Mouse (Mus musculus): ENCODE data around the gene Vmac.
A peak's percentile ranks its signal among the peaks of the same experiment; 100 is the strongest.

DNA sequence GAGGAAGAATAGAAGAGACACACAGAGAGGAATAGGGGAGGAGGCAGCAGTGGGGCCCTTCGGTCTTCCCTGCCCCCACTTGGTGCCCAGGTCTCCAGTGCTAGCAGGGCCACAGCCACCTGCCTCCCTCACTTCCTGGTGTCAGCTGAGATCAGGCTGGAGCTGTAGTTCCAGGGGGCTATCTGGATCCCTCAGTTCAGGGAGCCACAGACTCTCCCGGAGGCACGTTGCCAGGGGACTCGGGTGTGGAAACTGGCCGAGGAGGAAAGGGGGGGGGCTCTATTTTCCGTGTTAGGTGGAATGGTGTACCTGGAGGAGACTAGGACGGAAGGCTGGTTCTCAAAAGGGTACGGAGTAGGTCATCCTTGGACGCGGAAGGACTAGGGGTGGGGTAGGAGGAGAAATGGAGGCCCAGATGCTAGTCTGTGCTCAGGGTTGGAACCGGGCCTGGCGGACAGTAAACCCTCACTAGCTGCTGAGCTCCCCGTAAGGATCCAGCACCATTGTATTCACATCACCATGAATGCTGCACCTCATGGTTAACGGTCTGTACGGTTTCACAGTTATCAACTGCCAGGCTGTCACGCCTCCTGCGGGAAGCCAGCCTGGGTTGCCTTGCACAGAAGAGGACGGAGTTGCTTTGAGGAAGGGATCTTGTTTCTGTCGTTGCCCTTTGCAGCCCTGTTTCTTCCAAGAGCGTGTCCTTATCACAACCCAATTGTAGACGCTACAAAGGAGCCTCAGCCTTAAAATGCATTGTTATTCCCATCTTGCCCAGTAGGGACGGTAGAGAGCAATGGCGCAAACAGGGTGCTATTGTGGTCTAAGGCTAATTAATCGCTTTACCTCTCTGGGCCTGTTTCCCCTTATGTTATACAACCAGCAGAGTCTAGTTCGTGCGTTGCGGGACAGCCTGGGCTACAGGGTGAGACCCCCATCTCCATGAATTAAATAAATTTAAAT, 45.2 kb upstream of the Vmac start:
- TF ChIP-seq CTCF (IDR thresholded peaks at IDR 0.05; ENCODE audit: control insufficient read depth, insufficient read depth, insufficient read length) (peak; percentile 59), CEBPB (IDR thresholded peaks at IDR 0.05; ENCODE audit: low read depth) (no peak), MYOD1 (IDR thresholded peaks at IDR 0.05; ENCODE audit: control insufficient read depth, insufficient read length, low read depth) (no peak)
